Mouse (Mus musculus) erythroid progenitor cell, adult 5-6 weeks (primary cell): ENCODE data around the gene Cdc42bpa. TPM values are rescaled to one million over a fixed set of nuclear protein-coding genes. Genes with fewer than 3 reads are reported as not detected.

Source experiments
- ATAC-seq: replicated peaks from 2 replicates; pipeline ENCODE4 v1.8.0; 2016; ENCODE audit warnings: moderate number of reproducible peaks, mild to moderate bottlenecking, moderate TSS enrichment, inconsistent platforms; ENCODE audit not compliant: poor library complexity, low FRiP score, severe bottlenecking
- total RNA-seq, 2 experiments: library from RNA; stranded (forward) in 1 of 2; stranded (reverse) in 1 of 2; fragments of 150-400 nt in 1 of 2; fragments of 186-747, 209-891 nt in 1 of 2; gene quantifications; 2 replicates each; pipeline versions ENCODE4 v1.2.3 to v1.2.4; 2015 to 2017; ENCODE audit warnings: low replicate concordance in 2 of 2

Cdc42bpa gene
- total RNA-seq, 2 experiments from 2014 or later: 73.4 to 84.3 TPM

GRCm38 (mm10) chr1:180158648-180159047, 198.4 kb downstream of the Cdc42bpa start:
- no peak for ATAC-seq

GRCm38 (mm10) chr1:180160545-180160944, 200.3 kb downstream of the Cdc42bpa start:
- no peak for ATAC-seq

GRCm38 (mm10) chr1:180161160-180161559, 200.9 kb downstream of the Cdc42bpa start:
- no peak for ATAC-seq

GRCm38 (mm10) chr1:180161566-180162355, 201.5 kb downstream of the Cdc42bpa start:
- ATAC-seq: no peak

- no peak for ATAC-seq
Observed at GRCm38 (mm10) chr1:180162986-180163385, 202.7 kb downstream of the Cdc42bpa start.

- no peak for ATAC-seq
Observed at GRCm38 (mm10) chr1:180166533-180166932, 206.3 kb downstream of the Cdc42bpa start.

- no peak for ATAC-seq
Observed at GRCm38 (mm10) chr1:180168294-180168693, 208.0 kb downstream of the Cdc42bpa start.

- no peak for ATAC-seq
Observed at GRCm38 (mm10) chr1:180169161-180169560, 208.9 kb downstream of the Cdc42bpa start.

GRCm38 (mm10) chr1:180170071-180170470, 209.8 kb downstream of the Cdc42bpa start:
- ATAC-seq: no peak

GRCm38 (mm10) chr1:180171883-180172282, 211.6 kb downstream of the Cdc42bpa start:
- no peak for ATAC-seq

- no peak for ATAC-seq
Observed at GRCm38 (mm10) chr1:180172600-180172999, 212.3 kb downstream of the Cdc42bpa start.

- ATAC-seq: no peak
Observed at GRCm38 (mm10) chr1:180173017-180173416, 212.7 kb downstream of the Cdc42bpa start.

GRCm38 (mm10) chr1:180174718-180175117, 214.4 kb downstream of the Cdc42bpa start:
- ATAC-seq: no peak

GRCm38 (mm10) chr1:180175167-180175566, 214.9 kb downstream of the Cdc42bpa start:
- ATAC-seq: no peak

GRCm38 (mm10) chr1:180175635-180176034, 215.4 kb downstream of the Cdc42bpa start:
- no peak for ATAC-seq

GRCm38 (mm10) chr1:180176784-180177183, 216.5 kb downstream of the Cdc42bpa start:
- ATAC-seq: no peak

- no peak for ATAC-seq
Observed at GRCm38 (mm10) chr1:180178340-180178739, 218.1 kb downstream of the Cdc42bpa start.

- no peak for ATAC-seq
Observed at GRCm38 (mm10) chr1:180179100-180179499, 218.8 kb downstream of the Cdc42bpa start.

GRCm38 (mm10) chr1:180179840-180180239, 219.6 kb downstream of the Cdc42bpa start:
- ATAC-seq: no peak

- no peak for ATAC-seq
Observed at GRCm38 (mm10) chr1:180181304-180181965, 221.2 kb downstream of the Cdc42bpa start.

- ATAC-seq: no peak
Observed at GRCm38 (mm10) chr1:180181966-180182319, 221.7 kb downstream of the Cdc42bpa start.
